Mouse (Mus musculus) MEL (cell line): ENCODE measurements around the gene Churc1. TPM values are rescaled to one million over a fixed set of nuclear protein-coding genes. Genes with fewer than 3 reads are reported as not detected.

Experiments
- DNase-seq: peaks from one replicate; pipeline ENCODE4 v3.0.0; 2011; ENCODE audit warnings: low read depth, low spot score
- H3K27ac ChIP-seq: 2 replicates; pipeline ENCODE4 v1.5.1; 2012; ENCODE audit warnings: low read depth, mild to moderate bottlenecking, control low read depth, low read length, moderate library complexity; ENCODE audit not compliant: control insufficient read depth
- H3K27me3 ChIP-seq, 2 experiments: fragments of 150-350 bp in 1 of 2; sonication (generic) in 1 of 2; 2 replicates each; pipeline ENCODE4 v1.6.1; 2012; ENCODE audit warnings: low read length in 2 of 2, mild to moderate bottlenecking in 2 of 2, improper control_type of control experiment in 1 of 2, moderate library complexity in 1 of 2; ENCODE audit not compliant: insufficient read depth in 2 of 2, control insufficient read depth in 1 of 2
- H3K36me3 ChIP-seq, 2 experiments: 2 replicates each; pipeline ENCODE4 v1.6.1; 2012 to 2014; ENCODE audit warnings: low read length in 2 of 2, improper control_type of control experiment in 1 of 2, inconsistent platforms in 1 of 2, mild to moderate bottlenecking in 1 of 2; ENCODE audit not compliant: insufficient read depth in 2 of 2, control insufficient read depth in 1 of 2
- H3K4me1 ChIP-seq, 2 experiments: fragments of 150-350 bp in 1 of 2; sonication (generic) in 1 of 2; 2 replicates each; pipeline ENCODE4 v1.6.1; 2012; ENCODE audit warnings: low read length in 2 of 2, improper control_type of control experiment in 1 of 2, mild to moderate bottlenecking in 1 of 2; ENCODE audit not compliant: insufficient read depth in 2 of 2, control insufficient read depth in 1 of 2
- H3K4me3 ChIP-seq, 2 experiments: fragments of 150-350 bp in 1 of 2; sonication (generic) in 1 of 2; 2 replicates each; pipeline ENCODE4 v1.5.1; 2012; ENCODE audit warnings: low read depth in 2 of 2, low read length in 2 of 2, mild to moderate bottlenecking in 2 of 2, moderate library complexity in 2 of 2, control low read depth in 1 of 2, improper control_type of control experiment in 1 of 2; ENCODE audit not compliant: control insufficient read depth in 1 of 2, insufficient read depth in 1 of 2
- H3K79me2 ChIP-seq: 2 replicates; pipeline ENCODE4 v1.6.1; 2012; ENCODE audit warnings: mild to moderate bottlenecking, low read length, moderate library complexity; ENCODE audit not compliant: control insufficient read depth, poor library complexity, insufficient read depth
- H3K9ac ChIP-seq: 2 replicates; pipeline ENCODE4 v1.6.1; 2012; ENCODE audit warnings: low read depth, mild to moderate bottlenecking, control low read depth, low read length, moderate library complexity; ENCODE audit not compliant: control insufficient read depth, poor library complexity, severe bottlenecking
- H3K9me3 ChIP-seq: fragments of 150-350 bp; sonication (generic); replicated peaks from 2 replicates; pipeline ENCODE4 v1.6.1; 2012; ENCODE audit warnings: mild to moderate bottlenecking, low read length, improper control_type of control experiment, moderate library complexity; ENCODE audit not compliant: insufficient read depth
- CHD1 ChIP-seq: IDR thresholded peaks from 2 replicates; pipeline ENCODE4 v1.6.1; 2012; ENCODE audit warnings: low read depth, mild to moderate bottlenecking, inconsistent platforms, low read length, improper control_type of control experiment
- CHD2 ChIP-seq: IDR thresholded peaks from 2 replicates; pipeline ENCODE4 v1.6.1; 2011; ENCODE audit warnings: low read length, improper control_type of control experiment
- CTCF ChIP-seq, 3 experiments: IDR thresholded peaks in 2 of 3; conservative IDR thresholded peaks in 1 of 3; 2 replicates each; pipeline ENCODE4 v1.5.1; 2011 to 2012; ENCODE audit warnings: low read length in 3 of 3, low read depth in 2 of 3, mild to moderate bottlenecking in 2 of 3, improper control_type of control experiment in 1 of 3, inconsistent platforms in 1 of 3, mixed read lengths in 1 of 3, moderate library complexity in 1 of 3; ENCODE audit not compliant: control insufficient read depth in 1 of 3, insufficient read depth in 1 of 3, poor library complexity in 1 of 3, severe bottlenecking in 1 of 3
- ELF1 ChIP-seq: IDR thresholded peaks from 2 replicates; pipeline ENCODE4 v1.6.1; 2014; ENCODE audit warnings: low read depth, mild to moderate bottlenecking, inconsistent platforms, low read length, improper control_type of control experiment, moderate library complexity
- GABPA ChIP-seq: IDR thresholded peaks from 2 replicates; pipeline ENCODE4 v1.6.1; 2012; ENCODE audit warnings: low read depth, mild to moderate bottlenecking, inconsistent platforms, low read length, improper control_type of control experiment, moderate library complexity
- GATA1 ChIP-seq: IDR thresholded peaks from 2 replicates; pipeline ENCODE4 v1.6.1; 2011; ENCODE audit warnings: low read depth, low read length, improper control_type of control experiment
- HCFC1 ChIP-seq: IDR thresholded peaks from 2 replicates; pipeline ENCODE4 v1.6.1; 2012; ENCODE audit warnings: low read depth, mild to moderate bottlenecking, inconsistent platforms, low read length, improper control_type of control experiment, moderate library complexity
- JUND ChIP-seq: IDR thresholded peaks from 2 replicates; pipeline ENCODE4 v1.6.1; 2011; ENCODE audit warnings: low read depth, mild to moderate bottlenecking, improper control_type of control experiment, low read length
- KAT2A ChIP-seq: conservative IDR thresholded peaks from 2 replicates; pipeline ENCODE4 v1.6.1; 2012; ENCODE audit warnings: low read depth, low read length, improper control_type of control experiment, inconsistent platforms
- MAZ ChIP-seq: IDR thresholded peaks from 2 replicates; pipeline ENCODE4 v1.6.1; 2012; ENCODE audit warnings: low read depth, mild to moderate bottlenecking, inconsistent platforms, low read length, improper control_type of control experiment
- MYB ChIP-seq: IDR thresholded peaks from 2 replicates; pipeline ENCODE4 v1.6.1; 2011; ENCODE audit warnings: mild to moderate bottlenecking, low read depth, low read length, improper control_type of control experiment
- MYC ChIP-seq: IDR thresholded peaks from 2 replicates; pipeline ENCODE4 v1.6.1; 2011; ENCODE audit warnings: low read depth, mild to moderate bottlenecking, low read length, improper control_type of control experiment, moderate library complexity
- POLR2A ChIP-seq, 2 experiments: IDR thresholded peaks; 2 replicates each; pipeline ENCODE4 v1.6.1; 2011 to 2012; ENCODE audit warnings: low read length in 2 of 2, mild to moderate bottlenecking in 2 of 2, control low read depth in 1 of 2, improper control_type of control experiment in 1 of 2, low read depth in 1 of 2, moderate library complexity in 1 of 2; ENCODE audit not compliant: control insufficient read depth in 1 of 2, insufficient read depth in 1 of 2, poor library complexity in 1 of 2
- POLR2AphosphoS5 ChIP-seq: IDR thresholded peaks from 2 replicates; pipeline ENCODE4 v1.6.1; 2012; ENCODE audit warnings: low read depth, borderline replicate concordance, mild to moderate bottlenecking, inconsistent platforms, low read length, moderate library complexity, mixed read lengths
- RAD21 ChIP-seq: IDR thresholded peaks from 2 replicates; pipeline ENCODE4 v1.6.1; 2011; ENCODE audit warnings: mild to moderate bottlenecking, low read depth, low read length, improper control_type of control experiment
- RCOR1 ChIP-seq: IDR thresholded peaks from 2 replicates; pipeline ENCODE4 v1.6.1; 2012; ENCODE audit warnings: low read depth, mild to moderate bottlenecking, inconsistent platforms, low read length, improper control_type of control experiment
- SIN3A ChIP-seq: IDR thresholded peaks from 2 replicates; pipeline ENCODE4 v1.6.1; 2012; ENCODE audit warnings: low read length, improper control_type of control experiment, inconsistent platforms
- SMC3 ChIP-seq: IDR thresholded peaks from 2 replicates; pipeline ENCODE4 v1.6.1; 2011; ENCODE audit warnings: low read depth, low read length, improper control_type of control experiment
- TAL1 ChIP-seq: IDR thresholded peaks from 2 replicates; pipeline ENCODE4 v1.6.1; 2012; ENCODE audit warnings: mild to moderate bottlenecking, inconsistent platforms, low read length, moderate library complexity, mixed read lengths
- ZC3H11A ChIP-seq: IDR thresholded peaks from 2 replicates; pipeline ENCODE4 v1.6.1; 2012; ENCODE audit warnings: low read depth, mild to moderate bottlenecking, inconsistent platforms, low read length, improper control_type of control experiment
- ZMIZ1 ChIP-seq: IDR thresholded peaks from 2 replicates; pipeline ENCODE4 v1.6.1; 2012; ENCODE audit warnings: low read depth, mild to moderate bottlenecking, inconsistent platforms, low read length, improper control_type of control experiment, moderate library complexity
- ZNF384 ChIP-seq: IDR thresholded peaks from 2 replicates; pipeline ENCODE4 v1.6.1; 2012; ENCODE audit warnings: low read depth, mild to moderate bottlenecking, inconsistent platforms, low read length, improper control_type of control experiment
- polyA plus RNA-seq, 2 experiments: library from polyadenylated mRNA; stranded (reverse) in 1 of 2; unstranded in 1 of 2; fragments of >175 nt in 1 of 2; fragments of >200 nt in 1 of 2; gene quantifications; 2 replicates each; pipeline versions ENCODE4 v1.2.1 to v1.2.4; 2012; ENCODE audit warnings: low replicate concordance in 2 of 2, low read depth in 1 of 2; ENCODE audit not compliant: insufficient read length in 2 of 2, insufficient read depth in 1 of 2, missing spikeins in 1 of 2
- total RNA-seq: library from RNA; depleted of rRNA; stranded (reverse); fragments of 300-350 nt; gene quantifications from 2 replicates; pipeline ENCODE4 v1.2.3, GENCODE M21; 2012; rRNA removed

The Churc1 gene
- total and polyA plus RNA-seq, 3 experiments = 74.9 to 186 TPM; not detected in 1

DNA sequence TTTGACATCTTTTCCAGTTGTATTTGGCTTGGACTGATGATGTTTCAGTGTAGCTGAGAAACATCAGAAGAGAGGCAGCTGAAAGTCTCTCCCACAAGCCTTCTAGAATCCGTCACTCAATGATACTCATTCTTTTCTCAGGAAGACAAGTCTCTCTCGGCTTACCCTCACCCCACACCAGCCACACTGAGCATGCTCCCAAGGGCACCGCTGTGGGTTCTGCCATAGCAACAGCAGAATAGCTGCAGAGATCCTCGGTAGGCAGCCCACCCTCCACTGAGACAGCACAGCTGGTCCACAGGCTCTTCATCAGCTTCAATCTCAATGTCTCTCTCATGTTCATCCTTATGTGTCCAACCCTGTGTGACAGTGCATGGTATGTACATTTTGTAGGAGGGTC lies 59.9 kb downstream of the Churc1 start:
- Histone ChIP-seq H3K79me2 (no peaks in the 10 kb centered on the region; the same call in 1 of the 2 replicates), H3K4me1 (peaks cover 0 to 17% of the 10 kb centered on the region in 2 experiments), H3K9ac (no peak overlapping the region), H3K9me3 (no peaks in the 10 kb centered on the region), H3K4me3 (no peak overlapping the region), H3K27me3 (peaks cover 1 to 5% of the 10 kb centered on the region in 2 experiments; a peak in 3 of 4 replicates), H3K27ac (no peak overlapping the region), H3K36me3 (0 out of 4 replicates have a peak, but pooled peaks cover 0 to 4% of the 10 kb centered on the region in 2 experiments)
- no peak for DNase-seq
- no peak for TF ChIP-seq MAZ
- no peak for TF ChIP-seq POLR2AphosphoS5
- TF ChIP-seq TAL1 = no peak
- no peak for TF ChIP-seq HCFC1
- TF ChIP-seq RAD21 = no peak
- TF ChIP-seq ZC3H11A = no peak
- no peak for TF ChIP-seq ELF1
- TF ChIP-seq MYB = no peak
- no peak for TF ChIP-seq KAT2A
- TF ChIP-seq CHD1 = no peak
- TF ChIP-seq ZNF384 = no peak
- TF ChIP-seq GATA1 = no peak
- no peak for TF ChIP-seq SIN3A
- no peak for TF ChIP-seq ZMIZ1
- TF ChIP-seq RCOR1 = no peak
- no peak for TF ChIP-seq SMC3
- TF ChIP-seq GABPA = no peak
- no peak for TF ChIP-seq JUND
- TF ChIP-seq MYC = no peak

DNA sequence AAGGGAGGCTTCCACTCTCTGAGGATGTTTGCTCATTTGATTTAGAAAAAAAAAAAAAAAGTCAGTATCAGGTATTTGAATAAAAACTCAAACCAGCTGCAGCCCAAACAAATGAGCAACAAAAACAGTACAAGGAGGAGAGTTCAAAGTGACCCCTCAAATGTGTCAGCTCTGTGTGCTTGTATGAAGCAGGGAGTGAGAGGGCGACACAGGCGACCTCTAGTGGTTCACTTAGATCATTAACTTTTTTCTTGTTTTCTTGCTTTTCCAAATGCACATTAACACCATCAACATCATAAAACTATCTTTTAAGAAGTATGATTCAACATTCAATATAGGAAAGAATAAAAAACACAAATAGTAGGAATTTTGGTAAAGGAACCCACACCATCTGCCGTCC lies 67.4 kb downstream of the Churc1 start:
- H3K4me3 ChIP-seq = no peak overlapping the region
- peaks cover 0 to 1% of the 10 kb centered on the region in 2 experiments; a peak in 1 of 4 replicates for H3K27me3 ChIP-seq
- TF ChIP-seq POLR2A (IDR thresholded peaks at IDR 0.05; ENCODE audit: control insufficient read depth in 1 of 2, insufficient read depth in 1 of 2, low read depth in 1 of 2, low read length in 2 of 2, poor library complexity in 1 of 2) (no peak), RAD21 (peak; percentile 74), ZNF384 (0 out of 2 replicates have a peak, but pooled peaks have one; percentile 21), SMC3 (peak; percentile 76), CTCF (IDR thresholded peaks at IDR 0.05 in 2 of 3, conservative IDR thresholded peaks at IDR 0.05 in 1 of 3; ENCODE audit: control insufficient read depth in 1 of 3, insufficient read depth in 1 of 3, low read depth in 2 of 3, low read length in 3 of 3, poor library complexity in 1 of 3, severe bottlenecking in 1 of 3) (peak; percentile 72 to 83 (median 82)), CHD2 (no peak), ZC3H11A (peak; percentile 74), GABPA (no peak)
- TF ChIP-seq, all 39 proteins: peak for 5
- Histone ChIP-seq H3K36me3 (peaks cover 0 to 4% of the 10 kb centered on the region in 2 experiments; a peak in 1 of 4 replicates), H3K9ac (no peak overlapping the region), H3K27ac (no peak overlapping the region), H3K79me2 (peaks cover under 1% of the 10 kb centered on the region; the same call in 1 of the 2 replicates), H3K4me1 (peaks cover 0 to 5% of the 10 kb centered on the region in 2 experiments; a peak in 3 of 4 replicates), H3K9me3 (no peaks in the 10 kb centered on the region)
- peak; percentile 82 for DNase-seq

Other genes starting within 250 kb of the Churc1 start
- 0.92 and 1.9 TPM in 2 replicates for gene Plekhg3, start 234.6 kb upstream of the Churc1 start, total RNA-seq
- 1 to 10 TPM in 1 of 2 experiments, not detected in 1; 7.0 TPM for gene Plekhg3, start 234.6 kb upstream of the Churc1 start, polyA plus RNA-seq
- gene Sptb, start 55.0 kb upstream of the Churc1 start, total RNA-seq = 34.4 and 35.4 TPM in 2 replicates
- 10 to 100 TPM; 17.9 to 85.1 TPM for gene Sptb, start 55.0 kb upstream of the Churc1 start, polyA plus RNA-seq
- gene Fntb, start 51 bp downstream of the Churc1 start, total RNA-seq = 9.6 and 11.7 TPM in 2 replicates
- gene Fntb, start 51 bp downstream of the Churc1 start, polyA plus RNA-seq = 10 to 100 TPM in 1 of 2 experiments, not detected in 1; 28.5 TPM
- not detected in 2 replicates for gene Gpx2, start 30.0 kb downstream of the Churc1 start, total RNA-seq
- not detected for gene Gpx2, start 30.0 kb downstream of the Churc1 start, polyA plus RNA-seq
- 2.7 and 3.4 TPM in 2 replicates for gene Rab15, start 57.4 kb downstream of the Churc1 start, total RNA-seq
- gene Rab15, start 57.4 kb downstream of the Churc1 start, polyA plus RNA-seq = 10 to 100 TPM in 1 of 2 experiments, not detected in 1; 22.7 TPM
- gene Max, start 196.7 kb downstream of the Churc1 start, total RNA-seq = 44.9 and 48.2 TPM in 2 replicates
- 100 to 1,000 TPM; 164 to 356 TPM for gene Max, start 196.7 kb downstream of the Churc1 start, polyA plus RNA-seq